Mouse (Mus musculus) kidney, postnatal 0 days (tissue): ENCODE data around the gene Gtf2h2. TPM values are rescaled to one million over a fixed set of nuclear protein-coding genes. Genes with fewer than 3 reads are reported as not detected.
"Not testable (repeated sequence)": the region's sequence is repeated elsewhere in the genome, so short reads cannot be mapped to it uniquely, and the experiment has no call there.

Experiments
- ATAC-seq: fragments of 200-750 bp; cut with Nextera tagmentation; replicated peaks from 2 replicates; pipeline ENCODE4 v1.8.0; 2017; ENCODE audit warnings: low read depth, moderate number of reproducible peaks, moderate TSS enrichment, moderate library complexity; ENCODE audit not compliant: low FRiP score
- DNase-seq: peaks from one replicate; pipeline ENCODE4 v3.0.0-alpha.2; 2016; ENCODE audit warnings: low spot score
- H3K27ac ChIP-seq: fragments of 300-500 bp; sonication (generic); 2 replicates; pipeline ENCODE4 v1.5.1; 2014; ENCODE audit warnings: mild to moderate bottlenecking
- H3K27me3 ChIP-seq: fragments of 300-500 bp; sonication (generic); 2 replicates; pipeline ENCODE4 v1.6.1; 2014; ENCODE audit warnings: low read length, mixed read lengths; ENCODE audit not compliant: insufficient read depth
- H3K36me3 ChIP-seq: fragments of 300-500 bp; sonication (generic); 2 replicates; pipeline ENCODE4 v1.6.1; 2014; ENCODE audit warnings: low read length, mixed read lengths; ENCODE audit not compliant: insufficient read depth
- H3K4me1 ChIP-seq: fragments of 300-500 bp; sonication (generic); replicated peaks from 2 replicates; pipeline ENCODE4 v1.6.1; 2014; ENCODE audit warnings: antibody characterized with exemption, low read length, mixed read lengths; ENCODE audit not compliant: insufficient read depth
- H3K4me2 ChIP-seq: fragments of 300-500 bp; sonication (generic); 2 replicates; pipeline ENCODE4 v1.6.1; 2014; ENCODE audit warnings: mild to moderate bottlenecking, low read length, moderate library complexity, mixed read lengths
- H3K4me3 ChIP-seq: fragments of 300-500 bp; sonication (generic); replicated peaks from 2 replicates; pipeline ENCODE4 v1.5.1; 2014; ENCODE audit warnings: low read depth, low read length
- H3K9ac ChIP-seq: fragments of 300-500 bp; sonication (generic); 2 replicates; pipeline ENCODE4 v1.6.1; 2014; ENCODE audit warnings: low read depth, low read length
- H3K9me3 ChIP-seq: fragments of 300-500 bp; sonication (generic); replicated peaks from 2 replicates; pipeline ENCODE4 v1.6.1; 2016; ENCODE audit warnings: low read length, inconsistent platforms, mixed read lengths
- CTCF ChIP-seq: IDR thresholded peaks from 2 replicates; pipeline ENCODE4 v1.5.1; 2016; ENCODE audit warnings: antibody characterized with exemption, low read depth, mild to moderate bottlenecking, moderate library complexity
- WGBS: fragments of 180-500 bp; shearing (Covaris S2); extraction: QIAGEN DNeasy Blood & Tissue Kit; methylation state at CpG from one replicate; pipeline ENCODE4 v1.1.7; 2014; 5-methylcytosine and 5-hydroxymethylcytosine counted together
- polyA plus RNA-seq: library from polyadenylated mRNA; unstranded; fragments of >200 nt; fragmentation: Nextera tagmentation; extraction: Ambion mirVana; gene quantifications from 2 replicates; pipeline ENCODE4 v1.2.1, GENCODE M21; 2015

Gtf2h2 gene
- polyA plus RNA-seq, 1 experiment from 2014 or later: 66.3 TPM

- no peak overlapping the region for H3K4me2 ChIP-seq
- H3K9me3 ChIP-seq: no peaks in the 10 kb centered on the region
- H3K4me1 ChIP-seq: no peaks in the 10 kb centered on the region
- no peak for TF ChIP-seq CTCF
- DNase-seq (no peak), ATAC-seq (no peak)
- WGBS: 69% methylated on average over 1 of the region's 1 CpGs
- H3K27ac ChIP-seq: no peak overlapping the region
- no peaks in the 10 kb centered on the region for H3K36me3 ChIP-seq
- no peak overlapping the region for H3K4me3 ChIP-seq
- H3K27me3 ChIP-seq: no peaks in the 10 kb centered on the region
- H3K9ac ChIP-seq: no peak overlapping the region
Observed at GRCm38 (mm10) chr13:100449495-100449894, 42.9 kb downstream of the Gtf2h2 start.

GRCm38 (mm10) chr13:100440116-100440515, 52.3 kb downstream of the Gtf2h2 start:
- no peak overlapping the region for H3K4me2 ChIP-seq
- no peak overlapping the region for H3K27ac ChIP-seq
- H3K4me3 ChIP-seq: no peak overlapping the region
- no peak overlapping the region for H3K9ac ChIP-seq
- no peaks in the 10 kb centered on the region for H3K9me3 ChIP-seq
- no peaks in the 10 kb centered on the region for H3K27me3 ChIP-seq
- no peak for ATAC-seq
- H3K4me1 ChIP-seq: no peaks in the 10 kb centered on the region
- H3K36me3 ChIP-seq: no peaks in the 10 kb centered on the region
- 57% methylated on average over 3 of the region's 3 CpGs for WGBS
- DNase-seq: no peak
- no peak for TF ChIP-seq CTCF

DNA sequence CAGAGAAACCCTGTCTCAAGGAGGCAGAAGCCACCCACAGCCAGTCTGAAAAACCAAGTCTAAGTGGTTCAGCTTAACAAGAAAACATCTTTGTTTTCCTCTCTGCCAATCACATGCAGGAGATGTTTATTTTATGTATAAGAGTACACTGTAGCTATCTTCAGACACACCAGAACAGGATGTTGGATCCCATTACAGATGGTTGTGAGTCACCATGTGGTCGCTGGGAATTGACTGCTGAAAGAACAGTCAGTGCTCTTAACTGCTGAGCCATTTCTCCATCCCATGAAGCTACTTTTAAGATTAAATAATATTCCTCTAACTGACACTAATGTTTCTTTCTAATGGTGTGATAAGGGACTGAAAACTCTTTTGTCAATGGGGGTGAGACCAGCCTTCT, 53.7 kb downstream of the Gtf2h2 start:
- Histone ChIP-seq H3K4me1 (no peaks in the 10 kb centered on the region), H3K4me2 (no peak overlapping the region), H3K36me3 (no peaks in the 10 kb centered on the region), H3K27ac (no peak overlapping the region), H3K9me3 (no peaks in the 10 kb centered on the region), H3K9ac (no peak overlapping the region), H3K4me3 (no peak overlapping the region), H3K27me3 (no peaks in the 10 kb centered on the region)
- 30% methylated on average over 1 of the region's 1 CpGs for WGBS
- DNase-seq: no peak
- no peak for ATAC-seq
- no peak for TF ChIP-seq CTCF

DNA sequence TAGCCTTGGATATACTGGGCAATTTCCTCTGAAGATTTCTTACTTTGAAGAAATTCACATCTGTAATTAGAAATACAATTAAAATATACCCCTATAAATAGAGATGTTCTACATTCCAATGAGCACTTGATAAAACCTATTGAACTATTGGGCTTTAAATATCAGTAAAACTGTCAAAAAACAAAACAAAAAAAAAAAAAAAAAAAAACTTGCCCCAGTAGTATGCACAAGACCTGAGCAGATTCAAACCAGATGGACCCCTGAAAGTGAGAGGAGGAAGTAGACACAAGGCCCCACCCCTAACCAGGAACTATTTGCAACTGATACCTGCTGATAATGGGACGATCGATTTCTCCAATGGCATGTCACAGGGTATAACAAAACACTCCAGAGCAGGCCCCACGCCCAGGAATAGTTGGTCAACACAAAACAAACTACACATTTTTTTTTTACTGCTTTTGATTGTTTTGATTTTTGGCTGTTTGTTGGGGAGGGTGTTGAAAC, 55.0 kb downstream of the Gtf2h2 start:
- H3K4me2 ChIP-seq: no peak overlapping the region
- ATAC-seq (no peak), DNase-seq (no peak)
- no peaks in the 10 kb centered on the region for H3K9me3 ChIP-seq
- H3K27me3 ChIP-seq: no peaks in the 10 kb centered on the region
- no peak for TF ChIP-seq CTCF
- H3K9ac ChIP-seq: no peak overlapping the region
- WGBS: 77% methylated on average over 3 of the region's 3 CpGs
- H3K4me3 ChIP-seq: no peak overlapping the region
- H3K27ac ChIP-seq: no peak overlapping the region
- H3K36me3 ChIP-seq: no peaks in the 10 kb centered on the region
- no peaks in the 10 kb centered on the region for H3K4me1 ChIP-seq

GRCm38 (mm10) chr13:100436556-100437163, 55.7 kb downstream of the Gtf2h2 start:
- not testable (repeated sequence) for H3K4me2 ChIP-seq, DNase-seq, H3K4me1 ChIP-seq, H3K9me3 ChIP-seq, H3K27ac ChIP-seq, H3K4me3 ChIP-seq, H3K27me3 ChIP-seq, H3K36me3 ChIP-seq, H3K9ac ChIP-seq, ATAC-seq
- WGBS: 88% methylated on average over 1 of the region's 1 CpGs

GRCm38 (mm10) chr13:100419958-100420357, 72.4 kb downstream of the Gtf2h2 start:
- not testable (repeated sequence) for H3K4me3 ChIP-seq, DNase-seq, H3K27me3 ChIP-seq, H3K4me1 ChIP-seq, H3K4me2 ChIP-seq, ATAC-seq, H3K36me3 ChIP-seq, H3K9me3 ChIP-seq, H3K9ac ChIP-seq, H3K27ac ChIP-seq
- 86% methylated on average over 7 of the region's 7 CpGs for WGBS

GRCm38 (mm10) chr13:100414428-100414827, 78.0 kb downstream of the Gtf2h2 start:
- Histone ChIP-seq H3K27me3 (no peaks in the 10 kb centered on the region), H3K36me3 (no peaks in the 10 kb centered on the region), H3K9me3 (no peaks in the 10 kb centered on the region; the same call in 1 of the 2 replicates), H3K4me1 (no peaks in the 10 kb centered on the region), H3K4me3 (no peak overlapping the region), H3K27ac (no peak overlapping the region), H3K4me2 (no peak overlapping the region), H3K9ac (no peak overlapping the region)
- DNase-seq (no peak), ATAC-seq (no peak)
- TF ChIP-seq CTCF: no peak
- WGBS: 52% methylated on average over 1 of the region's 1 CpGs

Other genes starting within 250 kb of the Gtf2h2 start
- 0.38 and 0.42 TPM in 2 replicates for gene Naip5, start 246.3 kb downstream of the Gtf2h2 start, polyA plus RNA-seq
- 0.18 and 0.19 TPM in 2 replicates for gene Naip6, start 174.9 kb downstream of the Gtf2h2 start, polyA plus RNA-seq
- gene Naip1, start 39.7 kb downstream of the Gtf2h2 start, polyA plus RNA-seq: not detected in 2 replicates
- 35.3 and 37.8 TPM in 2 replicates for gene Ocln, start 60.1 kb upstream of the Gtf2h2 start, polyA plus RNA-seq
- gene Marveld2, start 124.4 kb upstream of the Gtf2h2 start, polyA plus RNA-seq: 17.0 TPM in 2 replicates
- gene Ak6, start 158.4 kb upstream of the Gtf2h2 start, polyA plus RNA-seq: 257 TPM in 2 replicates
- gene Rad17, start 158.5 kb upstream of the Gtf2h2 start, polyA plus RNA-seq: 18.6 and 19.7 TPM in 2 replicates
- gene Taf9, start 159.0 kb upstream of the Gtf2h2 start, polyA plus RNA-seq: 17.0 and 17.4 TPM in 2 replicates
- gene Ccdc125, start 177.1 kb upstream of the Gtf2h2 start, polyA plus RNA-seq: 6.1 and 6.8 TPM in 2 replicates
- 87.2 and 89.1 TPM in 2 replicates for gene Cdk7, start 238.4 kb upstream of the Gtf2h2 start, polyA plus RNA-seq